Mouse (Mus musculus): ENCODE data around the gene Pcp4l1.

Gene Pcp4l1

DNA sequence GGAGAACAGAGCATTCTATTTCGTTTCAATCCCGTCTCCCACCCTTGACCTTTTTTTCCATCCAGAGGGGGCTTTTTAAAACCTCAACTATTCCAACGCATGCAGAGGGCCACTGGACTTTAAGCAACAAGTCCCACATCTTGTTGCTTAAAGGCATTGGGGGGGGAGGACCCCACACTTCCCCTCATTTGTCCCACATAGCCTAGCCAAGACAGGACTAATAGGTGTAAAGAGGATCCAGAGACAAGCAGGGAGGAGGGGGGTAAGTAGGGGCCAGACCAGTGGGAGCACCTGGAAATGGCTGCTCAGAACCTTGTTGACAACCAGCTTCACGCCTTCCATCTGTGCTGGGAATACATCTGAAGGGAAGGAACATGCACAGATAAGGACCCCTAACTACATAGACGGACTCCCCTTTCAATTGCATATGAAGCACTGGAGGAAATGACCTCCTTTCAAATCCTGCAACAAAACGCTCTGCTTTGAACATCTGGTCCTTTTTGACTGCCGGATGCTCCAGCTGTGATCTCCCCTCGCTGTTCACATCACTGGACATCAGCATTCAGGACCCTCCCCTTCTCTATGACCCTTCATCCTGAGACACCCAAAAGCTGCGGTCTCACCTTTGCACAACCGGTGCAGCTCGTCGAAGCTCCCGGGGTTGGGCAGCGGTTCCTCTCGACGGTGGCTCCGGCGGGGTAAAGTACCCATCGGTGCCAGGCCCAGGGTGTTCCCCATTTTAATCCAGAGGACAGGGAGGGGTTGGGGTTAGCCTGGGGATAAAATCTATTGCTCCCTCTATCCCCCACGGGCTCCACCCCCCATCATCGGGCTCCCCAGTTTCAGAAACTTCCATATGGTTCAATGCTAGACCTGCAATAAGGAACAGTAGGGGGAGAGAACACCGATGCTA lies 25.5 kb upstream of the Pcp4l1 start:
- no peak for DNase-seq (ENCODE audit: low spot score in 2 of 2)

DNA sequence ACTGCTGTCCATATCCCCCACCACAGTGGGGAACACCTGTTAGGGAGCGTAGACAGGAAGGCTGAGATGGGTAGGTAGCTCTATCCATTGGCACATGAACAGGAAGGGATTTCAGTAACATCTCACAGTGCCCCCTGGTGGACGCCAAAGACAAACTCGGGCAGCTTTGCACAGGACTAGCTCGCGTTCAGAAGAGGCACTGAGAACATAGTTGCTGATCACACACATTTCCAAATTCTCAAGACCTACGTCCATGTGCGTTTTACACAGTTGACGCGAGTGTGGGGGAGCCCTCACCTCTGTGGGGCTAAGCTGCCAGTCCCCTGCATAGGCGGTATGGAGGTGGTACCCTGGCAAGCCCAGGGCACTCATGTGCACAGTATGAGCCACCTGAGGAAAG lies 24.8 kb upstream of the Pcp4l1 start:
- DNase-seq (ENCODE audit: low spot score in 2 of 2) = peak; percentile 81 to 85

GRCm38 (mm10) chr1:171216241-171216955 lies 20.3 kb upstream of the Pcp4l1 start:
- DNase-seq (ENCODE audit: low spot score in 2 of 2) = no peak

GRCm38 (mm10) chr1:171213801-171214496 lies 17.9 kb upstream of the Pcp4l1 start, which contains the start of gene Nr1i3:
Gene Nr1i3, plus strand, starts transcription at chr1:171213970.
- DNase-seq (ENCODE audit: low spot score in 2 of 2) = no peak

- no peak for DNase-seq (ENCODE audit: low spot score in 2 of 2)
Observed at GRCm38 (mm10) chr1:171212854-171213253, 16.8 kb upstream of the Pcp4l1 start.

DNA sequence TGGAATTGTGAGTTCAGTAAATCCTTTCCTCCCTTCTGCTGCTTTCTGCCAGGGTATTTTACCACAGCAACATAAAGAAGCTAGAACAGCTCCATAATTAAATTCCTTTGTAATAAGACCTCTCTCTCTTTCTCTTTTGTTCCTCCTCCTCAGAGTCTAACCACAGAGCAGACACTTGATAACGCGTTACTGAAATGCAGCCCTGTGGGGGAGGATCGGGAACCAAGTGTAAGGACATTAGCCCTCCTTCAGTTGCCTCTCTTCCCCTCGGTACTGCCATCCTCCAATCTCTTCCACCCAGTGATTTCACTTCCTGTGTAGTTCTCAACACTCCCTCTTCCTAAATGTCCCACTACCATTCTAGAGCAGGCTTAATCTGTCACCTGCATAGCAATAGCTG lies 13.3 kb upstream of the Pcp4l1 start:
- no peak for DNase-seq (ENCODE audit: low spot score in 2 of 2)

DNA sequence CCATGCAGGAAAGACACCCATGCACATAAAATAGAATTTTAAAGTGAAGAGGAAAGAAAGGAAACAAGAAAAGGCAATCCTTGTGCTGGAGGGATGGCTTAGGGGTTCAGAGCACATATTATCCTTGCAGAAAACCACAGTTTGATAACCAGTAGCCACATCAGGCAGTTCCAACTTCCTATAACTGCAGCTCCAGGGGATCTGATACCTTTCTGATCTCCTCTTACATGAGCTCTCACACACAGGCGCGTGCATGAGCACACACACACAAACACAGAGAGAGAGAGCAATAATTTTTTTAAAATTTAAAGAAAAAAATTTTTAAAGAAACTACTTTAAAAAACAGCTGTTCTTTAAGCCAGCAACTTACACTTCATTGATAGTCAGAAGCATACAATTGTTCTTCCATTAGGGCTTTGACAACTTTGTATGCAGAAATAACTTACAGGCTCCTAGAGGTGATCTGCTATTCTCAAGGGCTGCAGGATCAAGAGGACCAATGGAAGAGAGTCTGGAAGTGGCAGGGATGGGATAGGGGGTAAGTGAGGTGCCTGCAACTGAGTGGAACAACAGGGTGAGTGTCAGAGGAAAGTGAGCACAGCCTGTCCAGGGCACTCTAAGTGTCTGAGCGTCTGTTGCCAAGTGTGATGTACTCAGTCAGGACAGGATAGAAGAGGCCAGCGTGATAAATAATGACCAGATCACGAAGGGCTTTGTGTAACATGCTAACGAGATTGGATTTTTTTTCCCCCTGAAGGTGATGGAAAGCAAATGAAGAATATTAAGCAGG lies 9.8 kb upstream of the Pcp4l1 start:
- DNase-seq (ENCODE audit: low spot score in 2 of 2) = no peak

DNA sequence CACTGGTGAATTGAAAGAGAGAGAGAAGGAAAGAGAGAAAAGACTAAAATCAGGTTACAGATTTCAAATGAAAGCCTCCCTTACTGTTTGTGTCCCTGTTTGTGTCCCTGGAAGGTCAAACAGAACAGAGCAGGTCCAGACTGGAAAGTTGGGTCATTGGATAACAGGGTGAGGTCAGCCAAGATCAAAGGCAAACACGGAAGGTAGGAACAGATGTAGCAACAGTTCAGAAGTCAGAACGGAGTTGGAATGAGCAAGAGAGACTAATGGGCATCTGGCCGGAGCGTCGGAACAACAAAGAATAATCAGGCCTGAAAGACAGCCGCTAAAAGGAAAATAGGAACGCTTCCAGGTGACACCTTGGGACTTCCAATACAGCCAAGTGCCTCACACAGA lies 8.2 kb upstream of the Pcp4l1 start:
- no peak for DNase-seq (ENCODE audit: low spot score in 2 of 2)

DNA sequence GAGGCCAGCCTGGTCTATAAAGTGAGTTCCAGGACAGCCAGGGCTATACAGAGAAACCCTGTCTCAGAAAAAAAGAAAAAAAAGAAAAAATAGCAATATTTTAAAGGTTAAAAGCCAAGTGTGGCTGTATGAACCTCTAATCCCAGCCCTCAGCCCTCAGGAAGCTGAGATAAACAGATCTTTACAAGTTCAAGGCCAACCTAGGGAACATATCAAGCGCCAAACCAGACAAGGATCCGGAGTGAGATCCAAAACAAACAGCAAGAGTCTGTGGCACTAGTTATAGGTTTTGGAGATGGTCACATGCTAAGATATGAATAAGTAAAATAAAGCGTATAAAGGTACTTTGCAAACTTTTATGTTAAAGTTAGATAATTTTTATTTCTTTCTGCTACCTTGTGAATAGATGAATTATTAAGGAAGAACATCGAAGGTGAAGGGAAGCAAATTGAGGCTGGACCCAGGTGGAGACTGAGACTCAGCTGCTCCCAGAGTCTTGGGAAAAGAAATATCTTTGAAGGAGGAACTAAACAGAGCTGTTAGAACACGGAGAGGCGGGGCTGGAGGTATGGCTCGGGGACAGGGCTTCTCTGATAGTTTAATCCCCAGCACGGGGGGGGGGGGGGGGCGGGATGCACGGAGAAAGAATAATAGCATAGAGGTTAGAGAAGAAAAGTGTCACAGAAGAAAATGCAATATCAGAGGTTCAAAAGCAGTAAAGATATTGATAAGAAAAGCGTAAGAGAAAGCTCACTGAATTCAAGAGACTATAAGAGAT lies 7.6 kb upstream of the Pcp4l1 start:
- no peak for DNase-seq (ENCODE audit: low spot score in 2 of 2)

DNA sequence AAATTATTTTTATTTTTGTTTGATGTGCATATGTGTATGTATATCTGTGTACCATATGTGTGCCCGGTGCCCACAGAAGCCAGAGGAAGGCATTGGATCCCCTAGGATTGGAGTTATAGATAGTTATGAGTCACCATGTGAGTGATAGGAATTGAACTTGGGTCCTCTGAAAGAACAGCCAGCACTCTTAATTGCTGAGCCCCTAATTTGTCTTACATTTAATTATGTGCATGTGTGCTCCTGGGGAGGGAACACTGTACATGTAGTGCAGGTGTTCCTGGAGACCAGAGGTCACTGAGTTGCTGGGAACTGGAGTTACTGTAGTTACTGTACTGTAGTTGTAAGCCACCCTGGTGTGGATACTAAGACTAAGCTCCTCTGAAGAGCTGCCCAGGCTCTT lies 4.7 kb upstream of the Pcp4l1 start:
- DNase-seq (ENCODE audit: low spot score in 2 of 2) = no peak

- no peak for DNase-seq (ENCODE audit: low spot score in 2 of 2)
Observed at GRCm38 (mm10) chr1:171199532-171199931, 3.5 kb upstream of the Pcp4l1 start.

- no peak for DNase-seq (ENCODE audit: low spot score in 2 of 2)
Observed at GRCm38 (mm10) chr1:171195046-171195822, 834 bp downstream of the Pcp4l1 start.

GRCm38 (mm10) chr1:171193911-171194830 lies 1.9 kb downstream of the Pcp4l1 start:
- DNase-seq (ENCODE audit: low spot score in 2 of 2) = no peak

GRCm38 (mm10) chr1:171193093-171193840 lies 2.8 kb downstream of the Pcp4l1 start:
- no peak for DNase-seq (ENCODE audit: low spot score in 2 of 2)

- DNase-seq (ENCODE audit: low spot score in 2 of 2) = no peak
Observed at GRCm38 (mm10) chr1:171192283-171192682, 3.8 kb downstream of the Pcp4l1 start.

DNA sequence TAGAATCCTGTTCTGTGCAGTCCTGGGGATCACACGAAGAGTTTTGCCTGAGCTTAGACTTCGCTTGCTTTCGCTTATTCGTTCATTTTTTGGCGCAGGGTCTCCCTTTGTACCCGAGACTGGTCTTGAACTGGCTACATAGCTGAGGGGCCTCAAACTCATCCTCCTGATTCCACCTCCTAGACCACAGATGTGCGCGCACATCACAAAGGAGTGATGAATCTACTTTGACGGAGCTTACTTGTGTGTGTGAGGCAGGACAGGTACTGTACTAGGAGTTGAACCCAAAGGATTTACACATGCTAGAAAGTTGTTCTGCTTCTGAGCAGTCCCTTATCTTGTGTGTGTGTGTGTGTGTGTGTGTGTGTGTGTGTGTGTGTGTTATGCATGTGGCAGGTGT lies 5.2 kb downstream of the Pcp4l1 start:
- no peak for DNase-seq (ENCODE audit: low spot score in 2 of 2)

GRCm38 (mm10) chr1:171189476-171190114 lies 6.5 kb downstream of the Pcp4l1 start:
- no peak for DNase-seq (ENCODE audit: low spot score in 2 of 2)

GRCm38 (mm10) chr1:171189046-171189445 lies 7.0 kb downstream of the Pcp4l1 start:
- DNase-seq (ENCODE audit: low spot score in 2 of 2) = no peak
